Mouse (Mus musculus) left cerebral cortex, postnatal 25 days (tissue): ENCODE measurements around the gene Tedc2. TPM values are rescaled to one million over a fixed set of nuclear protein-coding genes. Genes with fewer than 3 reads are reported as not detected.

Experiments used
- DNase-seq, 2 experiments: peaks; one replicate each; pipeline ENCODE4 v3.0.0; 2022; ENCODE audit warnings: low spot score in 2 of 2, mixed read lengths in 1 of 2
- intact Hi-C: fragments of 180-260 bp; cut with DNase I; formaldehyde crosslinking; loops from one replicate; pipeline ENCODE4 v1.15.1; 2025
- total RNA-seq, 2 experiments: library from RNA; stranded (reverse); gene quantifications; 2 replicates each; pipeline ENCODE4 v1.2.3; 2021

The Tedc2 gene
- total RNA-seq, result 1 to 10 TPM; 9.2 to 10.0 TPM

DNA sequence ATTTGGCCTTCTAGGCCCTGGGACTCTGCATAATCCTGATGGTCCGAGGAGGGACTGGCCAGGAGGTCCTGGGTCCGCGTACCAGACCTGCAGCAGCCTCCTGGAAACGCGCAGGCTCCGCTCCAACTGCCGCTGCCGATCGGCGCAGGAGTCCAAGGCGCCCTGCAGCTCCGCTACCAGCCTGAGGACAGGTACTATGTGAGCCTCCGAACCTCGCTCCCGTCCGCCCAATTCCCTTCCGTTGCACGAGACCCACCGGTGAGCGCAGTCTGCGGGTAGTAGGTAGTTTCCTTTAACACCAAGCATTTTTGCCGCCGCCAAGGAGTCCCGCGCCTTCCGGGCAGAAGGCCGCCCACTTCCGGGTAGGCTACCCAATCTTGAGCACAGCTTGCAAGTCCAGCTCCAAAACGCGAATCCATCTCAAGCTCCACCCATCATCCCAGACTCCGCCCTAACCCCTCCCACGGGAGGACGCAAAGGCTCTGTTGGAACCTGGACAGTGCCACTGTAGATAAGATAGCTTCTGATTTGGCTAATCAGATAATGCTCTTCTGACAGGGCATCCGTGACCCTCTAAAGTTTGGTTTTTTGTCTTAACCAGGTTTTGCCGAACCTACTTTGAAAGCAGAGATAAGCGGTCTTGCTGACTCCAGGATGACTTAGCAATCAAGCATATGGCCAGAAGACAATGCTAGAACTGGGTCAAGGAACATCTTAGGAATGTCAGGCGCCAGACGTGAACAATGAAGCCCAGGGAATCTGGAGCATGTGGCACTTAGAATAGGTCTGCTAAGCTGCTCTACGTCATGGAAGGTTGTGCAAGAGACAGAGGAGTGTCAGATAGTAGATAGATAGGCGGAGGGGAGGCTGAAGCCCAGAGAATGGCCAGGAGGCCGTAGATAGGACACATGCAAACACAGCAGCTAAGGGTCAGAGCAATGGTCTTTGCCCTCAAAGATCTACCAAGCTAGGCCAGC is at the start of gene Tedc2:
Gene Tedc2 (minus strand): TSS at position 417 of the 977 bp plus-strand sequence.
- peak; percentile 89 to 98 for DNase-seq
- intact Hi-C loops, result no loop called here

DNA sequence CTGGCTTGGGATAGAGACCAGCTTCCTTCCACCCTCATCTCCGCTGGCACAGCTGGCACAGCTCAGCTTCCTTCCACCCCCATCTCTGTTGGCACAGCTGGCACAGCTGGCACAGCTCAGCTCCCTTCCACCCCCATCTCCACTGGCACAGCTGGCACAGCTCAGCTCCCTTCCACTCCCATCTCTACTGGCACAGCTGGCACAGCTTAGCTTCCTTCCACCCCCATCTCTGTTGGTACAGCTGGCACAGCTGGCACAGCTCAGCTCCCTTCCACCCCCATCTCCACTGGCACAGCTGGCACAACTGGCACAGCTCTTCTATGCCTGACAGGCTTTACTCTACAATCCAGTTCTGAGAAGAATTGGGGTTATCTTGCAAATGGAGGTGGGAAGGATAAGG is 46.5 kb upstream of the Tedc2 start:
- intact Hi-C loops, result no loop called here

DNA sequence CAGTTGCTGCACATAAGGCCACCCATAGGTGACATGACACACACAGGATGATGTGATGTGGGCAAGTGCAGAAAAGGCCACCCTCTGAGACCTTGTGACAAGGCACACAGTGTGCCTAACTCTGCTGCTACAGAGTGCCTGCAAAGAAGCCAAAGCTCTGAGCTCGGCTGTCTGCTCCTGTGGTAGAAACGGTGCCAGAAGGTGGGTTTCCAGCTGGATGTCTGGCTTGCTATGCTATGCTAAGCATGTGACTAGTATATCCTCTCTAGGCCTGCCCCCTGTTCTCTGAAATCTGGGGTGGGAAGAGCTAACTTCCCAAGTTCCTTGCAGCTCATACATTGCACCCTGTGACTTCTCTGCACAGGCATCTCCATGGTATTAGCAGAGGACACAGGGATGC is 44.1 kb upstream of the Tedc2 start:
- peak in 1 of 2 experiments; percentile 9 for DNase-seq
- intact Hi-C loops, result loop anchor here (5.0 kb wide), 1 partner anchor 33 kb away; no protein-coding TSS in a partner anchor

More for the DNA sequence above, 46.5 kb upstream of the Tedc2 start:
- no peak for DNase-seq

DNA sequence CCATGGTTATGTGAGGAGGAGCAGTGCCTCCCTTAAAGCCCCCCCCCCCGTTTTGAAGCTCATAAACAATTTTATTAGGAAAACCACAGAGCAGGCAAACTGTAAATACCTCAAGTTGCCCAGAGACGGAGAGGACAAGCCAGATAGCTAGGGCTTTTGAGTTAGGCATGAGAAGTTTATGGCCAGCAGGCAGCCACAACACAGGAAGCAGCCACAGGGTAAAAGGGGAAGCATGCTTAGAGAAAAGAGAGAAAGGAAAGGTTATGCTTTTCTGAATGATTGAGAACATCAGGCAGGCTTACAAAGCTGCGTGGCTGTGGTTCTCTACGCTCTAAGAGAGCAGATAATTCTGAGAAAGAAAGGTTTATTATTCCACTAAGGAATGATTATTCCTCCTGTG is 39.9 kb upstream of the Tedc2 start:
- intact Hi-C loops, result loop anchor here (5.0 kb wide), 1 partner anchor 37 kb away; no protein-coding TSS in a partner anchor
- no peak for DNase-seq

DNA sequence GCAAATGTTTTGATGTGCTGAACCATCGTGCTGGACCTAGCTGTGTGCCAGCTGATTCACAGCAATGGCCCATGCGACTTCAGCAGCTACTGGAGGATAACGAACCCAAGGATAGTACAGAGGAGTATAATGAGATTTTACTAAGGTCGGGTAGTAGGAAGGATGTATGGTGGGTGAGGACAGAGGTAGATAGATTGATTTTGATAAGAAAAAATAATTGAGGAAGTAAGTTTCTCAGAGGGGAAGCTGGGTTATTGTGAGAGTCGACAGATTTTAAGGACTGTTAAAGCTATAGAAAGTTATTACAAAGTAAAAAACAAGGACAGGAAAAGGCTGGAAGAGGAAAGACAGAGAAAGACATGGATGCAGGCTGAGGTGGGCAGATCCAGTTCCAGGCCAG is 39.1 kb upstream of the Tedc2 start:
- no peak for DNase-seq
- intact Hi-C loops, result loop anchor here (5.0 kb wide), 1 partner anchor 38 kb away; no protein-coding TSS in a partner anchor

DNA sequence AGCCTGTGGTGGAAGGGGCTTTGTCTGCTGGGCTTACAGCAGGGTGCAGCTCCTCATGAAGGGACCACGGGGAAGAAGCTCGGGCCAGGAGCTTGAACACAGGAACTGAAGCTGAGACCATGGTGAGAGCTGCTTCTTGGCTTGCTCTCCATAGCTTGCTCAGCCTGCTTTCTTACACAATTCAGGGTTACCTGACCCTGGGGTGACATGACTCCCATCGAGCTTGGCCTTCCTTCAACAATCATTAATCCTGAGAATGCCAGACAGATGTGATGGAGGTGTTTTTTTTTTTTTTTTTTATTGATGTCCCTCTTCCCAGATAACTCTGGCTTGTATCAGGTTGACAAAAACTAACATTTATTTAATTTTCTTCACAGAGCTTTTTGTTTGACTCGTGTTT is 38.3 kb upstream of the Tedc2 start:
- no peak for DNase-seq
- intact Hi-C loops, result no loop called here

DNA sequence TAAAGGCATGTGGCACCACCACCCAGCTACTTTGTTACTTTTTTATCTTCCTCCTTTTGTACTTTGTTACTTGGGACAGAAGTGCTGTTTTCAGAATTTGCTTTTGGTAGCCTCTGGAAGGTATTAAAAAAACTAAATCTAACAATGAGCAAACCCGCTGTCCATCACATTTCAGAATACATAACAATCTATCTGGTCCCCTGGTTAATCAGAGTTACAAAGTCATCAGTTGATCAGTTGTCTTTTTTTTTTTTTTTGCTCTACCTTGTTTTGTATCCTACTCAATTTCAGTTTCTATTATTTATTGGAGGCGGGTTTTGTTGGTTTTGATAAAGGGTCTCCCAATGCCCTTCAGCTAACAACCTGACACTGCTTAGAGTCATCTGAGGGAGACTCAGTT is 31.7 kb upstream of the Tedc2 start:
- intact Hi-C loops, result loop anchor here (5.0 kb wide), 1 partner anchor 95 kb away; no protein-coding TSS in a partner anchor

DNA sequence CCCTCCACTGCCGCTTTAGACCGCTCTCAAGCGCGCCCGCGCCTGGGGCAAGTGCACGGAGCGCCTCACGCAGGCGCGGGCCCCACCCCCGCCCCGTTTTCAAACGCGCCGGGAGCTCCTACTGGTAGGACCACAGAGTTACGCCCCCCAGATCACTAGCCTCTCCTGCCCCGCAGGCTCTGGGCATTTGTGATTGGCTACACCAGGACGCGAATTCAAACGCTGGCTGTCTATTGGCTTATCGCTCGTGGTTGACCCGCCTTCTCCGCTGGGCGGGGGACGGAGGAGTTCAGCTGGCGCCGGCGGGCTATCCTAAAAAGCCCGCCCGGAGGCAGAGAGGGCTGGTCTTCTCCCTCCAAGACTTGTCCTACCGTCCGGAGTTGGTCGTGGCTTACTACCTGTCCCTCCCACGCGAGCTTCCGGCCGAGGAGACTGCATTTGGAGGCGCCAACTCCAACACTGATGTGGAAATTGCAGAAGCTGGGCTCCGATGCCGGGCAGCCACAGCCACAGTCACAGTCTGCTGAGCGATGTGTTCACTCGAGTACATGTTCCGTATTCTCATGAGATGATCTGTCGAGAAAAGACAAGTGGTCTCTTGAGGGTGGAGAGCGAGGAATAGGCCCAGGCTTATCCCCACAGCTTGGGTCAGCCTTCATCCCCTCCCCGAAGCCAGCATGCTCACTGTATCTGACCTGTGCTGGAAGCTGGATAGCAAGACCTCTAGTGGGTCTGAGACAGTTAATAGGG is 30.8 kb upstream of the Tedc2 start, which contains the start of gene Ccnf:
Gene Ccnf (minus strand): TSS at position 165 of the 750 bp plus-strand sequence.
- intact Hi-C loops, result loop anchor here (2.0 to 5.0 kb wide), 2 partner anchors 83 to 96 kb away; partner anchors contain the start of gene Atp6v0c
- DNase-seq, result peak; percentile 95 to 99

More for the DNA sequence above, 31.7 kb upstream of the Tedc2 start:
- DNase-seq, result no peak

DNA sequence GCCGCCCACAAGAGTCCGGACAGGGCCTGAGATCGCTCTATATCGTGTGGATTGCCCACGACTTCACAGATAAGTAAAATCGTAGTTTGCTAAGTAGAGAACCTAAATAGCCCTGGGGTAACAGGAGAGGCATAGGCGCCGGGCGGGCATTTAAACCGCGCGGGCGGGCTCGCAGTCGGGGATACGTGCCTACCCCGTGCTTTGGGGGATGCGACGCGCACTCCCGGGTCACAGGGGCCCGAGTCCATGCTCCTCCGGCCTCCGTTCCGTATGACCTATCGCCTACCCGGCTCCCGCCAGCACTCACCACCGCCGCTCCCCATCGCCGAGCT is 30.3 kb upstream of the Tedc2 start:
- intact Hi-C loops, result loop anchor here (2.0 to 5.0 kb wide), 2 partner anchors 82 to 96 kb away; partner anchors contain the start of gene Atp6v0c
- no peak for DNase-seq

DNA sequence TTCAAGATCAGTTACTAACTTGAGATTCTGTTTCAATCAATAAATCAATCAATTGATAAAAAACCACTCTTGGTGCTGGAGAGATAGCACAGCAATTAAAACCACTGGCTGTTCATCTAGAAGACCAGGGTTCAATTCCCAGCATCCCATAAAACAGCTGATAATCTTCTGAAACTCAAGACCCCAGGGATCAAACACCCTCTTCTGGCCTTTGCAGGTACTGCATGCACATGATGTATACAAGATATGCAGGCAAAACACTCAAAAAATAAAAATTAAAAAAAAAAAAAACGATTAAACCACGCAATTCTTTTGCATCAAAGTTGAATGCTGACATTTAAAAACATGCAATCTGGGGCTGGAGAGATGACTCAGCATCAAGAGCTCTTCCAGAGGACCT is 28.0 kb upstream of the Tedc2 start:
- no peak for DNase-seq
- intact Hi-C loops, result no loop called here

DNA sequence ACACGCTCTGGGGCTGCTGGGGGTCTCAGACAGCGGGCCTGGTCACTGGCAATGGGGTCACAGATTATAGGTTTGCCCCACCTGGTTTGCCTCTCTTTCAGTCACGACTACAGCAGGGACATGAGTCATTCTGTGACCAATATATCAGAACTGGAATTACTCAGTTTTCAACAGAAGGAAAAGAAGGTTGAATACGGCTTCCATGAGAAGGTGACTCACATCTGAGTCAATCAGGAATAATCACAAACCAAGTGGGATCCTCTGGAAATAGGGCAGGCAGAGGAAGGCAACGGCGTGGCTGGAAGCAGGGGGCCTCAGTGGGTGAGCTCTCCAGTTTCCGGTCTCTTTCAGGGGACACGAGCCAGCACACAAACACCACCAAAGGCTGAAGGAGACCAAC is 23.4 kb upstream of the Tedc2 start:
- intact Hi-C loops, result no loop called here
- peak; percentile 20 to 73 for DNase-seq

DNA sequence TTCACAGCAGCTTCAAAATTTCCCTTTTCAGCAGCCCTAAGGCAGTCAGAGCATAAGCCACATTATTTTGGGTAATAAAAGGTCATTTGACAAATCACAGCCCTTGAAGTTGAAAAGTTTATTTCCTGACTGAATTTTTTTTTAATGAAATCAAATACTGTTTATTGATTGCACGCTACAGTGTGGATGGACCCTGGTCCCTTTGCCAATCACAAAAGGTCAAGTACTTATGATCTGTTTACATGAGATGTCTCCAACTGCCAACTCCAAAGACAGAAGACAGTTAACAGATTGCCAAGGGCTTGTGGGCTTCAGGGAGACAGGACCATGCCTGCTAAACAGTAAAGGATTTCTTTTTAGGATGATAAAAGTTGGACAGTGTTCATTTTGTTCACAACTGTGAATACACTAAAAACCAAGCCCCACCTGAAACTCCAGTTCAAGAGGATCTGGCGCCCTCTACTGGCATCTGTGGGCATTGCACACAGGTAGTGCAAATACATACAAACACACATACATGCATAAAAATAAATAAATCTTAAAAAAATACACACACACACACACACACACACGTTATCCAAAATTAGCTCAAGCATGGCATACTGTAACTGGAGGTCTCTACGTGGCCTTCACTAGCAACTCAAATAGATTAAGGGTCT is 22.8 kb upstream of the Tedc2 start:
- DNase-seq, result peak in 1 of 2 experiments; percentile 20

DNA sequence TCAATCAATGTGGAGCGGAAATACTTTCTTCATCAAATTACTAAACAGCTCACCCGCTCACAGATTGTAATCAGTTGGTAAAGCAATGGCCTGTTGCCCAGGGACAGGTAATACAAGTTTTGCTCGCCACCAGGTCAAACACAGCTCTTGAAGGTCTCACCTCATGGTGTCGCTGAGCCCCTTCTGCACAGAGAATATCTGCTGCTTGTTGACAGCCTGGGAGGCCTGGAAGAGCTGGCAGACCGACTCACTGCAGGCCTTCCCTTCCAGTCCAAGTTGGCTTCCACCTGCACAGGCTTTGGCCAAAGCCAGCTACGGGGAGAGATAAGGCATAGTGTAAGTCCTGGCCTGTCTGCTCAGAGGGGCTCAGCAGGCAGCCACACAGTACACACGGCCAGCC is 16.3 kb upstream of the Tedc2 start:
- no peak for DNase-seq
- intact Hi-C loops, result no loop called here

More for the DNA sequence above, 22.8 kb upstream of the Tedc2 start:
- intact Hi-C loops, result no loop called here

DNA sequence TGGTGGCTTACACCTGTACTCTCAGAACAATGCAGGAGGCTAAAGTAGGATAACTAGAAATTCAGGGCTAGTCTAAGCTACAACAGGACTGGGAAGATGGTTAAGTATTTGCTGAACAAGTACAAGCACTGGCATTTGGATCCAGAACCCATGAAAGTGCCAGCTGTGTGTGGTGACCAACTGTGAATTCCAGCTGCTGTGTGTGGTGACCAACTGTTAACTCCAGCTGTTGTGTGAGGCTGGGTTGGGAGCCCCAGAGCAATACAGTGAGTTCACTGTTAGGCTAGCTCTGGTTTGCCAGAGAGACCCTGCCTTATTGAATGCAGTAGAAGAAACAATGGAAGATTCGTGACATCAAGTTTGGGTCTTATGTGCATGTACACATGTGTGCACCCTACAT is 15.8 kb upstream of the Tedc2 start:
- DNase-seq, result no peak
- intact Hi-C loops, result no loop called here

DNA sequence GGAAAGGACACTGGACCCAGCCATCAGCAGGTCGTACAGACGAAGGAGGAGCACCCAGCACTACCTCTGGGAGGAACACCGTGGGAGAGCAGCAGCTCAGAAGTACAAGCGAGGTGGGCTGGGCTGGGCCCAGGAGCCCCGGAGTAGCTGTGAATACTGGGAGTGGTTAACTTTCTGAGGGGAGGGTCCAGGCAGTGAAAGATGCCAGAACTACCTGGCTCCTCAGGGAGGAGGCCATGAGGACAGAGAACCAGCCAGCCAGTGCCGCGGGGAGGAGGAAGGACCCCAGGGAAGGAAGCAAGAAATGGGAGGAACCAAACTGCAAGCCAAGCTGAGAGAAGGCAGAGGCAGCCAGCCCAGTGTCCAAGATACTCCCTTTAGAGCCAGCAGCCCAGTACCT is 7.3 kb upstream of the Tedc2 start:
- DNase-seq, result no peak
- intact Hi-C loops, result no loop called here

DNA sequence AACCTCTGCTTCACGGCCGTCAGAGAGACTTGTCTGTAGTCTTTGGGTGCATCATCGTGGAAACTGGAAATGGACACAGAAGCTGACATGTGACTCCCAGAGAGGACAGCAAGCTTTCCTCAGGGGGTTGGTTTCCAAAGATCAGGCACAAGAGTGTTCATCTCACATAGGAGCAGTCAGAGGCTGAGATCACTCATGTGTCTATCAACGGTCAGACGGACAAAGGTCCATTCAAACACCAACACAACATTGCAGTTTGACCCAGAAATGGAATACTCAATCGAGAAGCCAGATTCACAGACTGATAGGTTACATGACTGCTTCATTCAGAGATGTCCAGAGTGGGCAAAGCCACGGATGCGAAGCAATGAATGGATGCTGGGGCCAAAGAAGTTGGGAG is 6.1 kb upstream of the Tedc2 start:
- intact Hi-C loops, result no loop called here
- DNase-seq, result no peak

DNA sequence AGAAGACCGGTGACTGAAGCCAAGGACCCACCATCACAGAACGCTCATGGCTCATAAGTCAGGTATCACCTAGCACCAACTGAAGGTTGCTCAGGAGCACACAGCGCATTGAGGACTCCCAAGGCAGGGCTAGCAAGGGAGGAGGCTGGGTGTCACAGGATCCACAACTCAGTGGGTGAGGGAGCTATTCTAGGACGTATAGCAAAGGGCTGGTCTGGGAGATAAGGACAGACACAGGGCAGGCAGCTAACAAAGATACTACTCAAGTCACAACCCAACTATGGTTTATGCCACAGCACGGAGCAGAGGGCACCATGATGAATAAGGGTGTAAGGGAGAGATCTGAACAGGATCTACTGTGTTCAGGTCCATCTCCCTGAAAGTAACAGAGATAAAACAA is 5.2 kb upstream of the Tedc2 start:
- intact Hi-C loops, result no loop called here
- no peak for DNase-seq

DNA sequence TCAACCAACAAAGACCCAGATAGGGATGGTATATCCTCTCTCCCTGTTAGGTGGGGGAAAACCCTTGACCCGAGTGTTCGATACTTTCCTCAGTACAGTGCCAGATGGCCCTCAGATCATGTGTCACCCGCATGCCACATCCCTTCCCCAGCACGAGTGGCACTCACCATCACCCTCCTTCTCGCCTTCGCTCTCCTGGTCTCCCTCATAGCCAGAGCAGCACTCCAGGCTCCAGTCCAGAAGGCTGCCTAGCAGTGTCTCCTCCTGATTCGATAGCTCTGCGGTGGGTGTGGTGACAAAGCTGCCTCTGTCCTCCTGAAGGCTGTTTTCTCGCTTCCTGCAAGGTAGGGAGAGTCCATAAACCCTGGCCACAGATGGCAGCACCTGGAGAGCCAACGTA is 4.1 kb upstream of the Tedc2 start:
- no peak for DNase-seq
- intact Hi-C loops, result no loop called here

DNA sequence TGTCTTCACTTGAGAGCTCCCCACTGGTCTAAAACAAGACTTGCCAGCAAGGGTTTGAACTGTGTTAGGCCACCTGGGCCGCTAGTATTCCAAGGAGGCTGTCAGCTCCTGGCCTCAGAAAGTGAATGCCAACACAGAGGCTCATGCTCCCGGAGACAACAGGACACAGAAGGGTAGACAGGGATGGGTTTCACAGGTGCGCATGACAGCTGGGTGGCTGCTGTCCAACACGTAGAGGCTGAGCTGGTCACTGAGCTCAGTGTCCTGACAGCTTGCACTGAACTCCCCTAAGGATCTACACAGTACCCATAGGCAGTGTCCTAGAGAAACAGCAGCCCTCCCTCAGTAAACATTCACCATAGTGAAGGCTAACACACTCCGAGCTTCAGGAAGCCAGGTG is 2.9 kb upstream of the Tedc2 start:
- no peak for DNase-seq
- intact Hi-C loops, result no loop called here

DNA sequence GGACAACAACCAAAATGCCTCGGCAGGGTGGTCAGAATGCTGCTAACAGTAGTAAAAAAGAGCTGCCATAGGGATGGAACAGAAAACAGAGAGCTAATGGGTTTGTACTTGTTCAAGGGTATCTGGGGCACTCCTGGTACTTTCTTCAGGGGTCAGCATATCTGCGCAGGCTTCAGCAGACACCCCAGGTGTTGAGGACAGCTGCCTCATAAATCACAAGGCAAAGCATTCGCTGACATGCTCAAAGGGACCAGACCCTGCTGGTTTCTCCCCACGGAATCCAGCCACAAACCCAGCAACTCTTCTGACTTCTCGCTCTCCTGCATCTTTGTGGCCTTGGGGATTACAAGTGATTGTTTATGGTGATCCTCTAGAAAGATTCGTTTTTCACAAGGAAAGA is 2.0 kb upstream of the Tedc2 start:
- DNase-seq, result no peak
- intact Hi-C loops, result no loop called here
